Mouse (Mus musculus) liver, embryonic 14.5 days (tissue): ENCODE data around the gene Hmcn2. TPM values are rescaled to one million over a fixed set of nuclear protein-coding genes. Genes with fewer than 3 reads are reported as not detected.

Experiments
- ATAC-seq: fragments of 200-750 bp; cut with Nextera tagmentation; 2 replicates; pipeline ENCODE4 v1.8.0; 2017; ENCODE audit warnings: moderate number of reproducible peaks, mild to moderate bottlenecking, moderate library complexity; ENCODE audit not compliant: insufficient read depth
- DNase-seq, 3 experiments: peaks; one replicate each; pipeline ENCODE4 v3.0.0-alpha.2; 2012 to 2013; ENCODE audit warnings: low read depth in 3 of 3, low spot score in 3 of 3
- H3K27ac ChIP-seq: fragments of 300-500 bp; sonication (generic); 2 replicates; pipeline ENCODE4 v1.5.1; 2014; ENCODE audit warnings: moderate library complexity, mild to moderate bottlenecking, control low read depth, inconsistent platforms
- H3K27me3 ChIP-seq: fragments of 300-500 bp; sonication (generic); 2 replicates; pipeline ENCODE4 v1.6.1; 2014; ENCODE audit warnings: mild to moderate bottlenecking, low read length, moderate library complexity; ENCODE audit not compliant: control insufficient read depth, insufficient read depth
- H3K36me3 ChIP-seq: fragments of 300-500 bp; sonication (generic); replicated peaks from 2 replicates; pipeline ENCODE4 v1.6.1; 2014; ENCODE audit warnings: low read depth; ENCODE audit not compliant: control insufficient read depth, insufficient read depth
- H3K4me1 ChIP-seq, 2 experiments: fragments of 200-500 bp in 1 of 2; fragments of 300-500 bp in 1 of 2; sonication (generic) in 1 of 2; replicated peaks; 2 replicates each; pipeline ENCODE4 v1.6.1; 2012 to 2014; ENCODE audit warnings: antibody characterized with exemption in 1 of 2, inconsistent platforms in 1 of 2, low read length in 1 of 2; ENCODE audit not compliant: control insufficient read depth in 2 of 2, insufficient read depth in 2 of 2
- H3K4me2 ChIP-seq: fragments of 300-500 bp; sonication (generic); 2 replicates; pipeline ENCODE4 v1.6.1; 2014; ENCODE audit warnings: low read depth, mild to moderate bottlenecking, control low read depth, moderate library complexity
- H3K4me3 ChIP-seq, 2 experiments: fragments of 200-500 bp in 1 of 2; fragments of 300-500 bp in 1 of 2; sonication (generic) in 1 of 2; 2 replicates each; pipeline ENCODE4 v1.5.1; 2012 to 2014; ENCODE audit warnings: low read depth in 2 of 2, low read length in 2 of 2, mild to moderate bottlenecking in 2 of 2, control low read depth in 1 of 2, inconsistent platforms in 1 of 2, moderate library complexity in 1 of 2; ENCODE audit not compliant: insufficient read depth in 1 of 2
- H3K9ac ChIP-seq: fragments of 300-500 bp; sonication (generic); replicated peaks from 2 replicates; pipeline ENCODE4 v1.6.1; 2014; ENCODE audit warnings: mild to moderate bottlenecking, control low read depth, moderate library complexity
- H3K9me3 ChIP-seq: fragments of 300-500 bp; sonication (generic); 2 replicates; pipeline ENCODE4 v1.6.1; 2016; ENCODE audit warnings: low read length, mixed read lengths; ENCODE audit not compliant: control insufficient read depth
- CTCF ChIP-seq: IDR thresholded peaks from 2 replicates; pipeline ENCODE4 v1.5.1; 2016; ENCODE audit warnings: antibody characterized with exemption, low read depth, control low read depth
- EP300 ChIP-seq: IDR thresholded peaks from 2 replicates; pipeline ENCODE4 v1.6.1; 2016; ENCODE audit warnings: antibody characterized with exemption, low read depth
- WGBS: fragments of 180-500 bp; shearing (Covaris S2); extraction: QIAGEN DNeasy Blood & Tissue Kit; methylation state at CpG from one replicate; pipeline ENCODE4 v1.1.7; 2014; ENCODE audit not compliant: insufficient replicate concordance; 5-methylcytosine and 5-hydroxymethylcytosine counted together
- polyA plus RNA-seq, 2 experiments: library from polyadenylated mRNA; depleted of rRNA in 1 of 2; stranded (reverse) in 1 of 2; unstranded in 1 of 2; fragments of >200 nt; fragmentation: Nextera tagmentation in 1 of 2; extraction: Ambion mirVana in 1 of 2; gene quantifications; 2 replicates each; pipeline versions ENCODE4 v1.2.1 to v1.2.3; 2012 to 2014

Gene Hmcn2
- polyA plus RNA-seq, 2 experiments: 0.10 to 0.27 TPM

GRCm38 (mm10) chr2:31337706-31338330 is 23.6 kb downstream of the Hmcn2 start:
- WGBS: 48% methylated on average over 12 of the region's 12 CpGs
- ATAC-seq: no peak
- H3K27ac ChIP-seq: no peak overlapping the region

DNA sequence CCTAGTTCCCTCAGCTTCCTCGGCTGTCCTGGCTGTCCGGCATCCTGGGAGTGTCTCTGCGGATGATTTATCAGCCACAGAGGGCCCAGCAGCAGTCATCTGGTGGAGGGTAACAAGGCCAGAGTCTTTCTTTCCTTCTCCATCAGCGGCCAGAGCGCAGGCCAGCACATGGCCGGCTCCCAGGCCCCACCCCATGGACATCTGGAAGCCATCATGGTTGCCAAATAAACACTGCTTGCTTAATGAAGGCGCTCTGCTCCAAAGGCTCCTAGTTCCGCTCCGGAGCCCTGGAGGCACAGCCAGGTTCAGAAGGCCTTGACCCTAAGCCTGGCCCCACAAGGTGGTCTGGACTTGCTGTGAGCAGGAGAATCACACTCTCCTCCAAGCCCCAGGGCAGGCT is 25.6 kb downstream of the Hmcn2 start:
- ATAC-seq (no peak), DNase-seq (no peak)
- Histone ChIP-seq H3K36me3 (no peaks in the 10 kb centered on the region), H3K9me3 (no peaks in the 10 kb centered on the region), H3K9ac (no peak overlapping the region), H3K27me3 (no peaks in the 10 kb centered on the region), H3K27ac (no peak overlapping the region), H3K4me2 (no peak overlapping the region), H3K4me1 (no peaks in the 10 kb centered on the region), H3K4me3 (no peak overlapping the region)
- no peak for TF ChIP-seq EP300
- TF ChIP-seq CTCF: no peak
- WGBS: 43% methylated on average over 9 of the region's 9 CpGs

More at GRCm38 (mm10) chr2:31337706-31338330, 23.6 kb downstream of the Hmcn2 start:
- H3K4me2 ChIP-seq: no peak overlapping the region
- H3K9ac ChIP-seq: no peak overlapping the region
- no peak for TF ChIP-seq CTCF
- TF ChIP-seq EP300: no peak
- no peak for DNase-seq
- no peak overlapping the region for H3K4me3 ChIP-seq
- H3K9me3 ChIP-seq: no peaks in the 10 kb centered on the region
- no peaks in the 10 kb centered on the region for H3K4me1 ChIP-seq
- H3K36me3 ChIP-seq: no peaks in the 10 kb centered on the region
- no peaks in the 10 kb centered on the region for H3K27me3 ChIP-seq

GRCm38 (mm10) chr2:31341726-31342535 is 27.7 kb downstream of the Hmcn2 start:
- no peak overlapping the region for H3K4me2 ChIP-seq
- TF ChIP-seq CTCF (no peak), EP300 (no peak)
- ATAC-seq: no peak
- H3K4me3 ChIP-seq: no peak overlapping the region
- no peaks in the 10 kb centered on the region for H3K4me1 ChIP-seq
- no peak overlapping the region for H3K27ac ChIP-seq
- H3K36me3 ChIP-seq: no peaks in the 10 kb centered on the region
- H3K27me3 ChIP-seq: no peaks in the 10 kb centered on the region
- H3K9me3 ChIP-seq: no peaks in the 10 kb centered on the region
- no peak overlapping the region for H3K9ac ChIP-seq
- DNase-seq: no peak
- WGBS: 63% methylated on average over 8 of the region's 8 CpGs

DNA sequence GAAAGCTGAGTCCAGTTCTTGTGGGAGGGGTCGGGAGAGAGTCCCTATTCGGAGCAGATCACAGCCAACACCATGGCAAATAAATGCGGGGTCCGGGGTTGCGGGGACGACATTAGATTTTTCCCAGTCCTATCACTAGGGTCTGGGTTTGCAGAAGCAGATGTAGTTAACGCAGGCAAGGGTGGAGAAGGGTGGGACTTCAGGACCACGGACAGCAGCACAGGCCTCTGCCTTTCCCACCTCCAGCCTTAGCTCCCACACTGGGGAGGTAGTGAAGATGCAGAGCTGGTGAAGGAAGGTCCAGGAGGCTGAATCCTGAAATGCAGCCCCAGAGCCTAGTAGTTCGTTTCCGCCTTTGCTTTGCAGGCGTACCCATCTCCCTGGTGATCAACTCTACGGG is 31.9 kb downstream of the Hmcn2 start:
- no peak overlapping the region for H3K9ac ChIP-seq
- no peak for ATAC-seq
- WGBS: 31% methylated on average over 12 of the region's 12 CpGs

DNA sequence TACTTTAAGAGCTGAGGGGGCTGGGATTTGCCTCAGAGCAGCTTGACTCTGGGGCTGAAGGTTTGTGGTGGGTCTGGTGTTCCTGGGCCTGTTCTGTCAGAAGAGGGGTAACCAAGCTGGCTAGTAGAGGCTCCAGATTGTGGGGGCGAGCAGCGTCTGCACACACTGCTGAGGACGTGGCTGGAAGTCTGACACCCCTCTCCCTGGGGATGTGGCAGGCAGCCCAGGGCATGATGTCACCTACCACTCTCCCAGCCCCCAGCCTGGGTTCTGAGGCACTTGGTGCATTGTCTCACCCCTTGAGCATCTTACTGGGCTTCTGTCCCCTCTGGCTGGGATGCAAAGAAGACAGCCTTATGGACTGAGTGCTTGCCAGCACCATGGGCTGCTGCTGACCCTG is 34.2 kb downstream of the Hmcn2 start:
- 69% methylated on average over 3 of the region's 3 CpGs for WGBS
- H3K4me2 ChIP-seq: no peak overlapping the region
- no peak for DNase-seq

More for the DNA sequence above, 31.9 kb downstream of the Hmcn2 start:
- DNase-seq: no peak
- no peak overlapping the region for H3K4me3 ChIP-seq
- H3K27ac ChIP-seq: no peak overlapping the region
- no peaks in the 10 kb centered on the region for H3K36me3 ChIP-seq
- H3K4me1 ChIP-seq: no peaks in the 10 kb centered on the region
- TF ChIP-seq CTCF: no peak
- no peak for TF ChIP-seq EP300
- no peaks in the 10 kb centered on the region for H3K9me3 ChIP-seq
- no peaks in the 10 kb centered on the region for H3K27me3 ChIP-seq
- H3K4me2 ChIP-seq: no peak overlapping the region

More for the DNA sequence above, 34.2 kb downstream of the Hmcn2 start:
- H3K36me3 ChIP-seq: no peaks in the 10 kb centered on the region
- no peak overlapping the region for H3K27ac ChIP-seq
- no peaks in the 10 kb centered on the region for H3K27me3 ChIP-seq
- no peaks in the 10 kb centered on the region for H3K9me3 ChIP-seq
- no peak overlapping the region for H3K4me3 ChIP-seq
- H3K9ac ChIP-seq: no peak overlapping the region
- no peak for ATAC-seq
- no peaks in the 10 kb centered on the region for H3K4me1 ChIP-seq
- TF ChIP-seq EP300: no peak
